Mouse (Mus musculus) heart, postnatal 0 days (tissue): ENCODE results near the gene B4galnt3. TPM values are rescaled to one million over a fixed set of nuclear protein-coding genes. Genes with fewer than 3 reads are reported as not detected.

Experiments
- ATAC-seq: fragments of 200-750 bp; cut with Nextera tagmentation; 2 replicates; pipeline ENCODE4 v1.8.0; 2017; ENCODE audit warnings: low read depth, moderate number of reproducible peaks, moderate library complexity; ENCODE audit not compliant: insufficient read depth
- DNase-seq: peaks from one replicate; pipeline ENCODE4 v3.0.0-alpha.2; 2016; ENCODE audit warnings: low spot score
- H3K27ac ChIP-seq: fragments of 300-500 bp; sonication (generic); 2 replicates; pipeline ENCODE4 v1.5.1; 2014; ENCODE audit warnings: low read depth, mild to moderate bottlenecking
- H3K27me3 ChIP-seq: fragments of 300-500 bp; sonication (generic); 2 replicates; pipeline ENCODE4 v1.6.1; 2014; ENCODE audit warnings: low read length, mixed read lengths; ENCODE audit not compliant: control insufficient read depth, insufficient read depth
- H3K36me3 ChIP-seq: fragments of 300-500 bp; sonication (generic); replicated peaks from 2 replicates; pipeline ENCODE4 v1.6.1; 2014; ENCODE audit warnings: low read length, mixed read lengths; ENCODE audit not compliant: control insufficient read depth, insufficient read depth
- H3K4me1 ChIP-seq: fragments of 300-500 bp; sonication (generic); 2 replicates; pipeline ENCODE4 v1.6.1; 2014; ENCODE audit warnings: antibody characterized with exemption; ENCODE audit not compliant: control insufficient read depth, insufficient read depth
- H3K4me2 ChIP-seq: fragments of 300-500 bp; sonication (generic); 2 replicates; pipeline ENCODE4 v1.6.1; 2014; ENCODE audit warnings: low read depth, mild to moderate bottlenecking, low read length, moderate library complexity
- H3K4me3 ChIP-seq: fragments of 300-500 bp; sonication (generic); 2 replicates; pipeline ENCODE4 v1.5.1; 2014; ENCODE audit warnings: low read depth, low read length
- H3K9ac ChIP-seq: fragments of 300-500 bp; sonication (generic); replicated peaks from 2 replicates; pipeline ENCODE4 v1.6.1; 2014; ENCODE audit warnings: low read depth, low read length, mixed read lengths
- H3K9me3 ChIP-seq: fragments of 300-500 bp; sonication (generic); replicated peaks from 2 replicates; pipeline ENCODE4 v1.6.1; 2016; ENCODE audit warnings: low read length; ENCODE audit not compliant: control insufficient read depth
- CTCF ChIP-seq: IDR thresholded peaks from 2 replicates; pipeline ENCODE4 v1.5.1; 2016; ENCODE audit warnings: antibody characterized with exemption, control low read depth, low read depth
- EP300 ChIP-seq: IDR thresholded peaks from 2 replicates; pipeline ENCODE4 v1.6.1; 2016; ENCODE audit warnings: antibody characterized with exemption, low read depth
- WGBS: fragments of 180-500 bp; shearing (Covaris S2); extraction: QIAGEN DNeasy Blood & Tissue Kit; methylation state at CpG from one replicate; pipeline ENCODE4 v1.1.7; 2014; 5-methylcytosine and 5-hydroxymethylcytosine counted together
- polyA plus RNA-seq: library from polyadenylated mRNA; unstranded; fragments of >200 nt; fragmentation: Nextera tagmentation; extraction: Ambion mirVana; gene quantifications from 2 replicates; pipeline ENCODE4 v1.2.1, GENCODE M21; 2015
- total RNA-seq: library from RNA; depleted of rRNA; stranded (reverse); fragments of >200 nt; gene quantifications from 2 replicates; pipeline ENCODE4 v1.2.3, GENCODE M21; 2014; ENCODE audit warnings: low replicate concordance

The B4galnt3 gene
- total and polyA plus RNA-seq, 2 experiments from 2014 or later: 0.08 TPM; not detected in 1

DNA sequence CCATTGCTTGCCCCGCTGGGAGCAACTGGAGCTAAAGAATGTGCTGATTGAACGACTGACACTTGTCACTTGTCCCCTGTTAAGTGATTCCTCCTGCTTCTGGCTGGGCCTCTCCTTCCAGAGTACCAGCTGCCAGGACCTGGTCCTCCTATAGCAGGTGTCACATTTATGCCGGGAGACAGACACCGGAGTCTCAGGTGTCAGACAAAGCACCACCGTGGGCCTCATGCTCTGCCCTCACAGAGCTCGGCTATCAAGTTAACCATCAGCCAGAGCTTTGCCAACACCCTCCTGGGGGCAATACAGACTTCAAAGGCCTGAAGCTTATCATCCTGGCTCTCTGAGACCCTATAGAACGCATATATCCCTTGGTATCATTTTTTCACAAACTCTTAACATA is 58.5 kb downstream of the B4galnt3 start:
- H3K9me3 ChIP-seq: no peaks in the 10 kb centered on the region
- H3K36me3 ChIP-seq: no peaks in the 10 kb centered on the region
- no peaks in the 10 kb centered on the region for H3K27me3 ChIP-seq
- no peak overlapping the region for H3K4me3 ChIP-seq
- no peak overlapping the region for H3K4me2 ChIP-seq
- DNase-seq (no peak), ATAC-seq (no peak)
- TF ChIP-seq CTCF (no peak), EP300 (no peak)
- no peak overlapping the region for H3K27ac ChIP-seq
- no peaks in the 10 kb centered on the region for H3K4me1 ChIP-seq
- 41% methylated on average over 7 of the region's 7 CpGs for WGBS
- no peak overlapping the region for H3K9ac ChIP-seq

- H3K27ac ChIP-seq: no peak overlapping the region
- no peak overlapping the region for H3K9ac ChIP-seq
- H3K27me3 ChIP-seq: no peaks in the 10 kb centered on the region
- H3K36me3 ChIP-seq: no peaks in the 10 kb centered on the region
- no peak overlapping the region for H3K4me3 ChIP-seq
- H3K4me2 ChIP-seq: no peak overlapping the region
- 90% methylated on average over 6 of the region's 6 CpGs for WGBS
- no peaks in the 10 kb centered on the region for H3K9me3 ChIP-seq
- TF ChIP-seq EP300 (no peak), CTCF (no peak)
- no peak for ATAC-seq
- no peaks in the 10 kb centered on the region for H3K4me1 ChIP-seq
- no peak for DNase-seq
Measured at GRCm38 (mm10) chr6:120232885-120233284, 61.5 kb downstream of the B4galnt3 start.

DNA sequence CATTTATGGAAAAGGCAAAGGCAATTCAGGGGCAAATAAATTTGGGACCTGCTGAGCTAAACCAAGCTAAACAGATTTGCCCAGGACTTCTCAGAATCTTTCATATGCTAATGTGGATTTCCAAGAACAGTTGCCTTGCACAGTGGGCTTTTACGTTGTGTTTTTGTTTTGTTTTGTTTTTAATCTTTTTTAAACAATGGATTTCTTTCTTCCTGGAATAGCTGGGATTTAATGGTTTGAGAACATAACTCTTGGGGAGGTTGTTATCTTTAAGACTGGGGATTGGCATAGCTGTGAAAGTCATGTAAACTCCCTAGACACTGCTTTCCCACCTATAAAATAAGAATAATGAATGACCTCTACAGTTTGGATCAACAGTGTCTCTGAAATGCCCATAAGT is 63.9 kb downstream of the B4galnt3 start:
- WGBS: 53% methylated on average over 1 of the region's 1 CpGs

GRCm38 (mm10) chr6:120229806-120230205 is 64.6 kb downstream of the B4galnt3 start:
- TF ChIP-seq CTCF: no peak
- no peak for TF ChIP-seq EP300
- ATAC-seq (no peak), DNase-seq (no peak)
- Histone ChIP-seq H3K4me3 (no peak overlapping the region), H3K4me1 (no peaks in the 10 kb centered on the region), H3K36me3 (no peaks in the 10 kb centered on the region), H3K4me2 (no peak overlapping the region), H3K27me3 (no peaks in the 10 kb centered on the region), H3K27ac (no peak overlapping the region), H3K9ac (no peak overlapping the region), H3K9me3 (no peaks in the 10 kb centered on the region)
- 74% methylated on average over 7 of the region's 7 CpGs for WGBS

More for the DNA sequence above, 63.9 kb downstream of the B4galnt3 start:
- no peaks in the 10 kb centered on the region for H3K27me3 ChIP-seq
- ATAC-seq (no peak), DNase-seq (no peak)
- H3K4me1 ChIP-seq: no peaks in the 10 kb centered on the region
- no peaks in the 10 kb centered on the region for H3K9me3 ChIP-seq
- H3K36me3 ChIP-seq: no peaks in the 10 kb centered on the region
- no peak overlapping the region for H3K27ac ChIP-seq
- TF ChIP-seq EP300: no peak
- no peak overlapping the region for H3K4me2 ChIP-seq
- no peak overlapping the region for H3K4me3 ChIP-seq
- no peak overlapping the region for H3K9ac ChIP-seq

- DNase-seq (no peak), ATAC-seq (no peak)
- H3K36me3 ChIP-seq: no peaks in the 10 kb centered on the region
- no peak overlapping the region for H3K9ac ChIP-seq
- H3K27me3 ChIP-seq: no peaks in the 10 kb centered on the region
- no peak overlapping the region for H3K4me2 ChIP-seq
- no peak overlapping the region for H3K27ac ChIP-seq
- H3K4me3 ChIP-seq: no peak overlapping the region
- WGBS: 88% methylated on average over 7 of the region's 7 CpGs
- H3K9me3 ChIP-seq: no peaks in the 10 kb centered on the region
- TF ChIP-seq CTCF (no peak), EP300 (no peak)
- no peaks in the 10 kb centered on the region for H3K4me1 ChIP-seq
Measured at GRCm38 (mm10) chr6:120227068-120227467, 67.3 kb downstream of the B4galnt3 start.

- ATAC-seq: no peak
Measured at GRCm38 (mm10) chr6:120225355-120225754, 69.0 kb downstream of the B4galnt3 start.

More at GRCm38 (mm10) chr6:120225355-120225754, 69.0 kb downstream of the B4galnt3 start:
- WGBS: 47% methylated on average over 6 of the region's 6 CpGs
- H3K4me2 ChIP-seq: no peak overlapping the region
- no peak for DNase-seq
- no peaks in the 10 kb centered on the region for H3K27me3 ChIP-seq
- H3K27ac ChIP-seq: no peak overlapping the region
- H3K9ac ChIP-seq: no peak overlapping the region
- H3K4me3 ChIP-seq: no peak overlapping the region
- TF ChIP-seq EP300 (no peak), CTCF (no peak)
- no peaks in the 10 kb centered on the region for H3K36me3 ChIP-seq
- no peaks in the 10 kb centered on the region for H3K4me1 ChIP-seq
- no peaks in the 10 kb centered on the region for H3K9me3 ChIP-seq
